Mouse (Mus musculus): ENCODE measurements around the gene Rpl36.
"Not testable (repeated sequence)": the region's sequence is repeated elsewhere in the genome, so short reads cannot be mapped to it uniquely, and the experiment has no call there.

The Rpl36 gene

DNA sequence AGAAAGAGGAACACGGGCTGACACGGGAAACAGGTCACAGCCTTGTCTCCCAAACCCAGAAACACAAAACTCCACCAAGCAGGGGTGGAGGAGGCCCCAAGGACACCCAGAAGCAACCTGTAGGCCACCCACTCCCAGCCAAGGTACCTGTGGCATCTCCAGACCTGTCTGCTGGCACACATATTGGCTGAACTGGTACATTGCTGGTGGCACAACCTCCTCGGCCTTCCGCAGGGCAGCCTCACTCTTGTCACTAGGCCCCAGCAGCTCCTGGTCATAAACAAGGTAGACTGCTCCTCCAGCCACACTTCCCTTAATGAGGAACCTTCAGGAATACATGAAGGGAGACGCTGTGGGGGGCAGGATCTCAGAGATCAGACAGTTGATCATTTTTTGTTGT, 4.5 kb upstream of the Rpl36 start:
- DNase-seq (ENCODE audit: low read depth, low spot score) = no peak

DNA sequence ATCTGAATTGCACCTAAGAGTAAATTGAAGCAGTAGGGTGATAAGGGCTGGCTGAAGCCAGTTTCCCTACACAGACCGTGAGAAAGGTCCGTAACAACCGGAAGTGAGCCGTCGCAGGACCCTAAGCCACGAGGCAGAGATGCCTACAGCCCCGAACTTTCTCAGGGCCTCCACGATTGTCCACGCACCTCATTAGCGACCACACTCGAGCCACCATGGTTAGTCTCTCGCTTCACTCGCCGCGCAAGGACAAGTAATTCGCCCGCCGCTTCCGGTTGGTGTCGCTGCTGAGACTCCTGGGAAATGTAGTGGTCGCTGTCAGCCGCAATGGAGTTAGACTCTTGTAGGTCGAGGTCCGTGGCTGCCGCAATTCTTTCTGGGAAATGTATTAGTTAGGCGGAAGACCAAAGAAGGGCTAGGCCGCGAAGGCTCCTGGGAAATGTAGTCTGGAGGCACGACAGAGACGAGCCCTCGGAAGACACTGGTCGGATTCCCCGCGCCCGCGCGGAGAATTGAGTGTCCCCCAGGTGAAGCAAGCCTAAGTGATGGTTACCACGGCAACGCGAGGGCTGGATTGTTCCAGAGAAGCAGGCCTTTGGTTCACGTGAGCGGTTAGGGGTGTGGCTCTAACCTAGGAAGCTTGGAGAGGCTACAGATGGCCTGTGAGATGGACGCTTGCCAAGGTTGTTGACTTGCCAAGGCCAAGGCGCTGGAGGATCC, 3.6 kb upstream of the Rpl36 start, which contains the start of gene 2410015M20Rik:
2410015M20Rik (minus strand) TSS at position 320 of the 720 bp plus-strand sequence.
- peak; percentile 96 for DNase-seq (ENCODE audit: low read depth, low spot score)

DNA sequence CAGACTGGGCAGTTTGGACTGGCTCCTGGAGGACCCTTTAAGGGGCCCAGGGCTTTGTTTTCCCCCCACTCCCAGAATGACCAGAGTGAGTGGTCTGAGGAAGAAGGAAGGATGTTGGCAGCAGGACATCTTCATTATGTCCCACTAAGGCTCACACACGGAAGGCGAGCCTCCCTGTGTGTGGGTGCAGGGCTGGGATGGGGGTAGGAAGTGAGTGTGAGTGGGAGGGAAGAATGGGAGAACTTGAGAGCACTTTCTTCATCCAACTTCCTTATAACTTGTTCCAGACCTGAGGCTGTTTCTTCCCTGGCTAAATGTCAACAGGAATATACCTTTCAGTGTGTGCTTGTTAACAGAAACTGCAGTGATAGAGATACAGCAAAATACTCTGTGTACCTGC, 1.9 kb upstream of the Rpl36 start:
- DNase-seq (ENCODE audit: low read depth, low spot score) = no peak

DNA sequence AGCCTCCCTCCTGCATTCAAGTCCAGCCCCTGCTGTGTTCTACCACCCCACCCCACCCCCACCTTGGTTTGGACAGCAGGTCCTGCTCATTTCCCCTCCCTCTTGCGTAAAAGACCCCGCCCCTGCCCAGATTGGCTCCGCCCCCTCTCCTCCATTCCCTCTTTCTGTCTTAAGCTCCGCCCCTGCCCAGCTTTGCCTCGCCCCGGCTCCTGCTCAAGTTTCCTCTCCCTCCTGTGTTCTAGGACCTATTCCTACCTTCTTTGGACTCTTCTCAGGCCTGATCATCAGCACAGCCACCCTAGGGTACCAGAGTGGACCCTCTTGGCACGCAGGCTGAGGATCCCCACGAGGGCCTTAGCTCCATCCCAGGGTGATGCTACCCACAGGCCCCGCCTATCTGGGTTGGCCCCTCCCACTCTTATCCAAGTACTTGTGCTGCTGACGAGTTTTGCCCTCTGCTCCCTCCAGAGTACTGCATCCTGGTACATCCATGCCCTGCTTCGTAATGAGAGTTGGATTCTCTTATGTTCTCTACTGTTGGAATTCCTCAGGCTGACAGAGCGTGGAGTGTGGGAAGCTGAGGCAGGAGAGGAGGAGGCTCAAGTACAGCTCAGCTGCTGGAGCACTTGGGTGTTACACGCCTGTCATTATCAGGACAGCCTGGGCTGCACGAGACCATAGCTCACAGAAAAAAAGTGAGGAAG, 1.2 kb upstream of the Rpl36 start:
- peak; percentile 41 for DNase-seq (ENCODE audit: low read depth, low spot score)

DNA sequence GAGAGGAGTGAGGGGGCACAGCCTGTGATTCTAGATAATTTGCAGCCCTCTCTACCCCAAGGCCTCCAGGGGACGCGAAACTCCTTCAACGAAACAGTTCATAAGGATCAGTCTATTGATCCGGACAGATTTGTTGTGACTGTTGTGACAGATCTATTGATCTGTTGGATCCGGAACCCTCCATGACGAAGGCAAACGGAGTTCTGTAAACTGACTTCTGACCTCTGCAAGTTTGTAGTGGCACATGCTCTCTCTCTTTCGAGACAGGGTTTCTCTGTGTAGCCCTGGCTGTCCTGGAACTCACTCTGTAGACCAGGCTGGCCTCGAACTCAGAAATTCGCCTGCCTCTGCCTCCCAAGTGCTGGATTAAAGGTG, 664 bp upstream of the Rpl36 start:
- not testable (repeated sequence) for DNase-seq (ENCODE audit: low read depth, low spot score)

DNA sequence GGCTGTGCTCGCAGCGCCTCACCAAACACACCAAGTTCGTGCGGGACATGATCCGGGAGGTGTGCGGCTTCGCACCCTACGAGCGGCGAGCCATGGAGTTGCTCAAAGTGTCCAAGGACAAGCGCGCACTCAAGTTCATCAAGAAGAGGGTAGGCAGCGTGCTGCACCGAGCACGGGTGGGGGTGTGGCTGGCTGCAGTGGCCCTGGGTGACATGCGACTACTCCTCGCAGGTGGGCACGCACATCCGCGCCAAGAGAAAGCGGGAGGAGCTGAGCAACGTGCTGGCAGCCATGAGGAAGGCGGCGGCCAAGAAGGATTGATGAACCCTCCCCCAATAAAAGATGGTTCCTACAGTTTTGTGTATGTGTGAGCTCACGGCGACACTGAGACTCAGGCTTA, 677 bp downstream of the Rpl36 start:
- DNase-seq (ENCODE audit: low read depth, low spot score) = peak; percentile 54

DNA sequence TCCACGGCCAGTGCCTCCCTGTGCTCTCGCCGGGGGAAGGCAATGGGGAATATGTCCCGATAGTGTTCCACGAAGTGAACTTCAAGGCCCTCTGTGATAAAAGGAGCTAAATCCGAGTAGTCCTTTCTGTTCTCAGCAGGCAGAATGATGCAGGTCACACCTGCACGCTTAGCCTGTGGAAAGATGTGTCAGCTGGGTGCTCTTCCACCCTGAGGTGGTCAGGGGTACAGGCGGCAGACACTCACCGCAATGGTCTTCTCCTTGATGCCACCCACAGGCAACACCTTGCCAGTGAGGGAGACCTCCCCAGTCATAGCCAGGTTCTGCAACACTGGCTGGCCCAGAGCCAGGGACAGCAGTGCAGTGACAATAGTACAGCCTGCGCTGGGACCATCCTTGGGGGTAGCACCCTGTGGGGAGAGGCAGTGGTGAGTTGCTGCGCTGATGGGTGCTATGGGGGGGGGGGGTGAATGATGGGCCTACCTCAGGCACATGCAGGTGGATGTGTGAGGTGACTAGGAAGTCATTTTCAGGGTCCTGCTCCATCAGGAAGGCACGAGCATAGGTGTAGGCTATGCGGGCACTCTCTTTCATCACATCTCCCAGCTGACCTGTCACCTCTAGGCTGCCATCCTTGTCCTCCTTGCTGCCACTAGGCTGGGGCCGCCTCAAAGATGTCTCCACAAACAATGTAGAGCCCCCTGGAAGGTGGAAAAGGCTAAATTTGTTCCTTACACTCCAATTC, 1.3 kb downstream of the Rpl36 start:
- peak; percentile 29 for DNase-seq (ENCODE audit: low read depth, low spot score)

DNA sequence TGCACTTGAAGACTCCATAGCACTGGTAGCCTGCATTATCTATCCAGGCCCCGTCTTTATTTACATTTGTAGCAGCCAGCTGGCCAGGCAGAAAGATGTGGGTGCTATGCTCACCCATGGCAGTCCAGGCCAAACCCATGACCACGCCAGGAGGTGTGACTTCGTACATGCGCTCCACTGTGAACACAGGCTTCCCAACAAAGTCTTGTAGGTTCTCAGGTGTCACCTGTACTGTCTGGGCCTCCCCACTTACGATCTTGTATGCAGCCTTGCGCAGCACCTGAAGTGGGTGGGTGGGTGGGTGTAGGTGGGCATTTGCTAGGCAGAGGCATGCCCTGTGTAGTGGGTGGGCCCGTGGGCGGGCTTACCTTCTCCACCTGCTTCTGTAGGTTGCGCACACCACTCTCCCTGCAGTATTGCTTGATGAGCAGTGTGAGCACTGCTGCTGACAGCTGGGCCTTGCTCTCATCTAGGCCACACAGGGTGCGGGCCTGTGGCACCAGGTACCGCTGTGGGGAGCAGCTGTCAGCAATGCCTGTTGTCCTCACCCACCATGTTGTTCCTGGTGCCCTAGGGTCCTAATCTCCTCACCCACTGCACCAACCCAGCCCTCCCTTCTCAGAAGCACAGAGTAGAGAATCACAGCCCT, 2.0 kb downstream of the Rpl36 start:
- no peak for DNase-seq (ENCODE audit: low read depth, low spot score)

DNA sequence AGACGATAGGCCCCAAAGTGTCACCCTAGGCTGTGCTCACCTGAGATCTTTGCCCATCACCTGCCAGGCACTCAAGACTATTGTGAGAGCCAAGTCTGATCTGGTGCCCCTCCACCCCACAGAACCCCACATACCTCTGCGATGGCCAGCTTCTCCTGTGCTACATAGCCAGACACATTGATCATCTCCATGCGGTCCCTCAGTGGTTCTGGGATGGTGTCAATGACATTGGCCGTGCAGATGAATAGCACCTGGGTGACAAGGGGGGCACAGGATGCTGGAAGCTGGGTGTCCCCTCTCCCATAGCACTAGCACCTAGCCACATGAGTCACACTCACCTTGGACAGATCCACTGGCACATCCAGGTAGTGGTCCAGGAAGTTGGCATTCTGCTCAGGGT, 2.6 kb downstream of the Rpl36 start:
- no peak for DNase-seq (ENCODE audit: low read depth, low spot score)

DNA sequence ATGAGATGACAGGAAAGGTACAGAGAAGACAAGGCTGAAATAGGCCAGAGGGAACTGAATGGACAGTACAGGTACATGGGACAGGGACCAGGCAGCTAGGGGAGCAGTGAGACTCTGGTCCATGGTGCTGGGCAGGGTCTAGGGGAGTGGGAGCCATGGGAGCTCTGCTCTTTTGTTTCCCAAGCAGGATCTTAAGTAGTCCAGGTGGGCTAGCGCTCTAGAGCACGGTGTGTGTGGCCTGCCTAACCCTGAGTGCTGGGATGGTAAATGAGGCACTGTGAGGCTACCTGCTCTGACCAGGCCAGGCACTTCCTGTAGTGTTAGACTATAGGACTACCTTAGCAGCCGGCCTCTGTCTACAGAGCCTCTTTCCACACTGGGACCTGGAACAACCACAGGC, 3.5 kb downstream of the Rpl36 start:
- DNase-seq (ENCODE audit: low read depth, low spot score) = no peak

DNA sequence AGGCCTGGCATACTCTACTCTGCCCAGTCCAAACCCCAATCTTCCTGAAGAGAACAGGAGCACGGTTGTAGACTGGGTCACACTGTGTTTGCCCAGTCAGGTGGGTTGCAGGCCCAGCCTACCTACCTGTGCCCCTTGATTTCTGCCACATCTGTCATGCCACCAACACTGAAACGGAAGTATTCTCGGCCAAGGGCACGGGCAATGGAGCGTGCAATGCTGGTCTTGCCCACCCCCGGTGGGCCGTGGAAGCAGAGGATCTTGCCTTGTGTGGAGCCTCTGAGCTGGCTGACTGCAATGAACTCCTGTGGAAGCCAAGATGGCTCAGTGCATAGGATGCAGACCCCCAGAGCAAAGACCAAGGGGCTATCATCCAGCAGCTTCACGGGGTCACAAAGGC, 4.4 kb downstream of the Rpl36 start:
- DNase-seq (ENCODE audit: low read depth, low spot score) = no peak

DNA sequence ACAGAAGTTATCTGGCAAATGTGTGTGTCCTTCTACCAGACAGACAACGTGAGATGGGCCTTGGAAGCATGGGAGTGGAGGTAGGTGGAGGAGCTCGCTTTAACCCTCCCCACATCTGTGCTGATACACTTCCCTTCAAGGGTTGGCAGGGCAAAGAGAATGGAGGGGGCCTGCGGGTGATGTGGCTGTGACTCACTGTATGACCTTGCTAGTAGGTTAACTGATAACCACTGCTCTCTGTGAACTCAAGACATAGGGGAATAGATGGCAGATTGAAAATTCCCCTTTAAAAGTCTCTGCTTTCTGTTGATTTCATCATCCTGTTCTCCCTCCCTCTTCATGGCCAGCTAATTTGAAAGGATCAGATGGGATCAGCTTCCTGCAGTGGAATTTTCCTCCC, 12.3 kb downstream of the Rpl36 start:
- peak; percentile 24 for DNase-seq (ENCODE audit: low read depth, low spot score)

DNA sequence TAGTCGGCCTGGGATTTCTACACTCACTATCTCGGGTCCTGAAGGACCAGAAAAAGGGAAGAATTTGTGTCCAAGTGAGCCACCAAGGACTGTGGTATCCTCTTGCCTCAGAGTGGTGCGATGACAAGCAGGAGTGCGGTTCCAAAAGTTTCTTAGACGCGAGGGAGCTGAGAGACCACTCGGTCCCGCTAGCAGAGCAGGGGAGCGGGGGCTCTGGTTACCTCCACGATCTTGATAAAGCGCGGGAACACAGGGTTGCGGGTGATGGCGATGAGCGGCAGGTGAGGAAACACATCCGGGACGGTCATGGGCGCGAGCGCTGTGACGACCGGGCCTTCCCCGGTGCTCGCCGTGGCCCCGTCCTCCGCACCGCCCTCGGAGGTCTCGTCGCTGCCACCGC, 13.0 kb downstream of the Rpl36 start:
- DNase-seq (ENCODE audit: low read depth, low spot score) = no peak

DNA sequence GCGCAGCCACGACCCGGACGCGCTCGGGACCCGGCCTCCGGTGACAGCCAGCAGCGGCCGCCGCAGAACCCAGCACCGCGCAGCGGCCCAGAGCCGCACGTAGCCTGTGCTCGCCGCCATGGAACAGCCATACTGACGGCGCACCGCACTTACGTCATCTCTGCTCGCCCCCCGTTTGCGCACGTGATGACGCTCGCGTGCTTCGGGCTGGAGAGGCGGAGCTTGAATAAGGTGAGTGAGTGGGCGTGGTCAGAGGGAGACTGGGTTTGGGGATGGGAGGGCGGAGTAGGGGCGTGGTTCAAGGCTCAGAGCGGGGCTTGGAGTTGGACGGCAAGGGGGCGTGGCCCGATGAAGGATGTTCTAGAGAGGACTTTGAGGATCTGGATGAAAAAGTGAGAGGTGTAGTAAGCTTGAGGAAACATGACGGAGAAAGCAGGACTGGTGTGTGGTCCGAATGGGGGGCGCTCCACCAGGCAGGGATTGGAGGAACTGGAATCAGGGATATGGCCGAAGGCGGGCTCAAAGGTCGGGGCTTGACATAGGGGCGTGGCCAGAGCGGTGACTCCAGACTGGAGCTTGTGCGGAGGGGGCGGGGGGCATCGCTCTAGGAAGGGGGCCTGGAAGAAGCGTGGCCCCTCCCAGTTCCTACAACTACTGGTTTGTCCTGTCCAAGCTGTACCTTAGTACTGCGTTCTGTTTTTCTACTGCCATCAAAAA, 13.7 kb downstream of the Rpl36 start, which contains the start of gene Lonp1:
Lonp1 (minus strand) TSS at position 134 of the 717 bp plus-strand sequence.
- peak; percentile 98 for DNase-seq (ENCODE audit: low read depth, low spot score)

DNA sequence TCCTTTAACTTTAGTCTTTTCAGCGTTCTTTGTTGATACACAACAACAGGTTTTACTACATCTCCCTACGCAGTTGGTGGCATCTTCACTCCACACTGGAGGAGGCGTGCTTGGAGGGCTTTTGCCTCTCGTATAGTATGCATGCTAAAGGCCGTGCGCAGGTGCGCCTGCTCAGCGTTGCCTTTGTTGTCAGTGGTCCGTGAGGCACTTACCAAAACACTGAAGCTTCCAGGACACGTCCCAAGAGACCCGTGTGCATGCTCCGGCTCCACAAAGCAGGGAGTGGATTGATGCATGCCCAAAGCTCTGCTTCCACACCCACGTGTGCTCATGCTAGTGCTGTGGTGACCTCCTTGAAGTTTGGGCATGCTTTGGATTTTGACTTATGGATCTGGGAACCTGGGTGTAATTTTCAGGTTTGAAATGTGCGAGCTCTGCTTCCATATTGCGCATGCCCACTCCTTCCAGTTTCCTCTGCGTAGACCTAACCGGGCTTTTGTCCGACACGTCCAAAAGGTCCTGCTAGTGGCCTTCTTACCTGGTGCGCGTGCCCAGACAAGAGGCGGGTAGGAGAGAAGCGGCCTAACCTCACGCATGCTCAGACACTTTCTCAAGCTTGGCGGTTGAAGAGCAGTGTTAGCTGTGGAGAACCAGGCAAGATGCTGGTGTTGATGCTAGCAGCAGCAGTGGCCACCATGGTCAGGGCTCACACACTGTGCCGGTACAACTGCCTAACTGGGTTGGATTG, 14.5 kb downstream of the Rpl36 start, which contains the start of gene Catsperd:
Catsperd (plus strand) TSS at position 614 of the 748 bp plus-strand sequence.
- DNase-seq (ENCODE audit: low read depth, low spot score) = peak; percentile 17

DNA sequence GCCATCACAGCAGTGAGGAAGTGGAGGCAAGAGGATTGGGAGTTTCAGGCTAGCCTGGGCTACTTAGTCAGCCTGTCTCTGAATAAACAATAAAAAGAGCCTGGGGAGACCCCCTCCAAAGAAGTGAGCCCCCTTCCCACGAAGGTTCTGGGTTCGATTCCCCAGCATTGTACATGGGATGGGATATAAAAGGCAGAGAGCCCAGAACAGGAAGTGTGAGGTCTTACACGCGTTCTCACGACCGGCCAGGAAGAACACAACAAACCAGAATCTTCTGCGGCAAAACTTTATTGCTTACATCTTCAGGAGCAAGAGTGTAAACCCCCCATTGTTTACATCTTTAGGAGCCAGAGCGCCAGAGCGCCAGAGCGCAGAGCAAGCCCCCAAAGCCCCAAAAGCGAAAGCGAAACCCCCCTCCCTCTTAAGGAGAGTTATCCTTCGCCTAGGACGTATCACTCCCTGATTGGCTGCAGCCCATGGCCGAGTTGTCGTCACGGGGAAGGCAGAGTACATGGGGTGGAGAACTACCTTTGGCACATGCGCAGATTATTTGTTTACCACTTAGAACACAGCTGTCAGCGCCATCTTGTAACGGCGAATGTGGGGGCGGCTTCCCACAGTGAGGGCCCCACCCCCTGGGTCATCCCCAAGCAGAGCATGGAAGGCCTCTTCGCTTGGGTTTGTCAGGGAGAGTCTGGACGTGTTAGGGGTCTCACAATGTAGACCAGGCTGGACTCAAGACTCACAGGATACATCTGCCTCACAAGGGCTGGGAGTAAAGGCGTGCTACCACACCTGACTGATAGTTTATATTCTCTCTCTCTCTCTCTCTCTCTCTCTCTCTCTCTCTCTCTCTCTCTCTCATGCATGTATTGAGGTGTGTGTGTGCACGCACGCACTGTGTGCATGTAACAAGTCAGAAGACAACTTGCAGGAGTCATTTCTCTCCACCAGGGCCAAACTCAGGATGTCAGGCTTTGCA, 16.9 kb downstream of the Rpl36 start:
- DNase-seq (ENCODE audit: low read depth, low spot score) = not testable (repeated sequence)

DNA sequence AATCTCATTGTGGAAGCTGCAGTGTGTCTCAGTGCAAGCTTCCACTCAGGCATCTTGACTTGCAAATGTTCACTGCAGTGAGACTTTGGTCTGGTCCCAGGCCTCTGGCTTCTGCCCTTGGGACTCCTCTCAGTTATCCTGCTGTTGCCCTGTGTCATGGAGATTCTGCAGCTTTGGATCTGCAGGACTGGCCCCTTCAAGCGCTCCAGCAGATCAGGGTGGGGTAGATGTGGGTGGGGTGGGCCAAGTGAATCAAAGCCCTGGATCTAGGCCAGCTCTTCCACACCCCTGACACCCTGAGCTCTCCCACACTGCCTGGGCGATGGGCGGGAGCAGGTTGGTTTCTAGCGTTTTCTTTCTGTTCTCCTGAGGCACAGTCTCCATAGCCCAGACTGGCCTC, 18.6 kb downstream of the Rpl36 start:
- no peak for DNase-seq (ENCODE audit: low read depth, low spot score)

DNA sequence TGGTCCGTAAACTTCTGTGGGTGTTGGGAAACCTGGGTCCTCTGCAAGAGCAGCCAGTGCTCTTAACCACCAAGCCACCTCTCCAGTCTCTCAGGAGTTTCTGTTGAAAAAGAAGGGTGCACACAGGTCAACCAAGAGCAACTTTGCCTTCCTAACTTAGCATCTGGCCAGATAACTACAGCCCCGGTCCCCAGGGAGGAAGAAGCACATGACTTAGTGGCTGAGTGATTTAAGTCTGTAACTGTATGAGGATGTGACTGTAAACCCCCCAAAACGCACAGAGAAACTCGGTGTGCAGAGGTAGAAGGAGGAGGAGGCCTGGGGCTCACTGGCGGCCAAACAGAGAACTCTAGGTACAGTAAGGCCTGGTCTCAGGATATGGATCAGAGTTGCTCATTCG, 20.8 kb downstream of the Rpl36 start:
- DNase-seq (ENCODE audit: low read depth, low spot score) = no peak

DNA sequence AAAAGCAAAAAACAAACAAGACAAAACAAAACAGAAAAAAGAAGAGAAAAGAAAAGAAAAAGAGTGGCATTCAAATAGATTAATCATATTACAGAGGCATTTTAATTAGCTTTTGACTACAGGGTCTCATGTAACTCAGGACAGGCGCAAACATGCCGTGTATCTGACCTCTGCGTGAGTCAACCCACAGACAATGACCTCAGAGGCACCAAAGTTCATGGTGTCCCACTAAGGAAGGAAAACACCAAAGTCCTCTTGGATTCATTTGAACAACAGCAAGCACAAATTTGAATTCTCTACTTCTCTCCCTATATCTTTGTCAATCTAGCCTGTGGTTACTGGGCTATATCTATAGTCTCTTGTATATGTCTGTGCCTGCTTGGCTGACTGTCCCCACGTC, 30.0 kb downstream of the Rpl36 start:
- no peak for DNase-seq (ENCODE audit: low read depth, low spot score)
